Mouse (Mus musculus) brain, embryonic 18.5 days (tissue): ENCODE measurements around the gene Rab3d.
A peak's percentile ranks its signal among the peaks of the same experiment; 100 is the strongest.

Source experiments
- DNase-seq: peaks from one replicate; pipeline ENCODE4 v3.0.0-alpha.2; 2012; ENCODE audit warnings: low read depth, low spot score

Rab3d gene

DNA sequence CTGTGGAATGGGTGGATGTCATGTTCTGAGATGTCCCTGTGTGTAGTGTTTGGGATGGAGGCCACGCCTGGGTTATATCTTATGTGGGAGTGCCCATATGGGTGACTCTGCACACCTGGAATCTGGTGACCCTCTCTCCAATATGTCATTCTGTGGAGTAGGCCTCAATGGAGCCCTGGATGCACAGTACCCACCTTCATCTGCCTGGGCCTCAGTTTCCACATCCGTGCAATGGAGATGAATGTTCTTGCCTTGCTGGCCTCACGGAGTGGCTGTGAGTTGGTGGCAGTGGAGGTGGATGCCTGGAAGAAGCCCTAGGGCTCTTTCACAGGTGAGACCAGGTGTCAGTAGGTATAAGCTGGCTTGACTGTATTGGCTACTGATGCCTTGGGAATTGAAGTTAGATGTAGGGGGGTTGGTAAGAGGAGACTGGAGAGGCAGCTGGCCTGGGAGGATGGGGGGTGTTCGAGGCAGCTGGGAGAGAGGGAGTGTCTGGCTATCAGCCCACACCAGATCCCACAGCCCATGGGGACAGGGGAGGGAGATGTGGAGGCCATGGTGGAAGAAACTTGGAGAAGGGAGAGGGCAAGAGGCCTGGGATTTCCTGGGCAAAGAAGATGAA, 20.4 kb upstream of the Rab3d start:
- DNase-seq, result no peak

- DNase-seq, result no peak
These were observed 19.8 kb upstream of the Rab3d start for GRCm38 (mm10) chr9:21937711-21938175.

GRCm38 (mm10) chr9:21936692-21937570, 18.9 kb upstream of the Rab3d start, which contains the start of gene Plppr2:
TSS of gene Plppr2 (plus strand) at chr9:21937033.
- DNase-seq, result peak; percentile 96

- no peak for DNase-seq
These were observed 17.6 kb upstream of the Rab3d start for GRCm38 (mm10) chr9:21935466-21936131.

DNA sequence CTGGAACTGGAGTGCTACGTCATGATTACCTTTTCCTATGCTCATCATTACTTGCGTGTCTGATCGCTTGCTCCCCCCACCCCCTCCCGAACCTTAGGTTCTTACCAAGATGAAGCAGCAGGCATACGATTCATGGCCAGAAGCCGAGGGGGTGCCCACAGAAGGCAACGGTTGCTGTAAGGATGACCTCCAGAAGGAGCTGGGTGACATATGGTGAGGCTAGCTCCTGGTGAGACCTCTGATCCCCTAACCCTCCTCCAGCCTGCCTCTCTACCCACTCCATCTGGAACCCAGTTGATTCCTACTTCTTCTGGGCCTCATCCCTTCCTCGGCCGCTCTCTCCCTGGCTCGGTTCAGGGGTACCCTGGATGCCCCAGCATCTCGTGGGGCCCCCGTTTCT, 16.0 kb upstream of the Rab3d start:
- DNase-seq, result no peak

GRCm38 (mm10) chr9:21932445-21933137, 14.6 kb upstream of the Rab3d start:
- DNase-seq, result no peak

GRCm38 (mm10) chr9:21932006-21932405, 14.0 kb upstream of the Rab3d start:
- DNase-seq, result no peak

DNA sequence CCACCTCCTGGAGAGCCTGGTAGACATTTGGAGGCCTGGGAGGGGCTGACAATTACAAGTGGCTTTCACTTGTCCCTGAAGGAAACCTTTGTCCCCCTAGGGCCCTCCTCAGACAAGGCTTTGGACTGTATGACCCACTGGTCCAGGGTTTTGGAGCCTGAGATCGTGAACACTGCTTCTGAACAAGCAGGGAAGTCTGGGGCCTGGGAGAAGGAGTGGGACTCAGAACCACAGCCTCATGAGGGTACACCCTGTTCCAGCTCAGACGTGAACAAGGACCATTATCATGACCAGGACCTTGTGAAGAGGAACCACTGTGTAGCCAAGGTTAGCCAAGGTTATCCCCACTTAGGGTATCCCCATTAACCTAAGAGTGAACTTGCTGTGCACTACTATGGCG, 11.2 kb upstream of the Rab3d start:
- no peak for DNase-seq

GRCm38 (mm10) chr9:21927208-21927753, 9.3 kb upstream of the Rab3d start, which contains the start of the genes Ccdc159 and Tmem205:
TSS of gene Ccdc159 (plus strand) at chr9:21927471.
TSS of gene Tmem205 (minus strand) at chr9:21927556.
- peak; percentile 89 for DNase-seq

DNA sequence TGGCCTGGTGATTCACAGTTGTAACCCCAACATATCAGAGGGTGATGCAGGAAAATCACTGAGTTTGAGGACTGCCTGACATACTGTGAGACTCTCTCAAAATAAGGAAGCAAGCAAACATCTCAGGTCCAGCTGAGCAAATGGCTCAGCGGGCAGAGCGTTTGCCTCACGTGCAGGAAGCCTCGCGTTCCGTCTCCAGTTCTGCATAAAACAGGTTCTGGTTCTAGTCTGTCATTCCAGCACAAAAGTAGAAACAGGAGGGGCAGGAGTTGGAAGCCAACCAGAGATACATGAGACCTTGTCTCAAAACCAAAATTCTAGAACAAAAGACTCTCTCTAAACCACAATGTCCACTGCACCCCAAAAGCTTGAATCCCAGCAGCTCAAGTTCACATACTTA, 8.8 kb upstream of the Rab3d start:
- DNase-seq, result no peak

- no peak for DNase-seq
These were observed 8.2 kb upstream of the Rab3d start for GRCm38 (mm10) chr9:21926155-21926554.

- DNase-seq, result no peak
These were observed 7.5 kb upstream of the Rab3d start for GRCm38 (mm10) chr9:21925506-21925905.

- no peak for DNase-seq
These were observed 7.0 kb upstream of the Rab3d start for GRCm38 (mm10) chr9:21925034-21925433.

- DNase-seq, result no peak
These were observed 6.1 kb upstream of the Rab3d start for GRCm38 (mm10) chr9:21924099-21924493.

- DNase-seq, result no peak
These were observed 5.6 kb upstream of the Rab3d start for GRCm38 (mm10) chr9:21923490-21924098.

GRCm38 (mm10) chr9:21923036-21923435, 5.0 kb upstream of the Rab3d start:
- no peak for DNase-seq

- DNase-seq, result no peak
These were observed 846 bp upstream of the Rab3d start for GRCm38 (mm10) chr9:21918692-21919384.

GRCm38 (mm10) chr9:21917493-21918034, 428 bp downstream of the Rab3d start:
- DNase-seq, result peak; percentile 30

- DNase-seq, result no peak
These were observed 1.0 kb downstream of the Rab3d start for GRCm38 (mm10) chr9:21916851-21917492.
